Mouse (Mus musculus) ES-Bruce4 (cell line): Measurements from ENCODE around the gene Opn3. TPM values are rescaled to one million over a fixed set of nuclear protein-coding genes. Genes with fewer than 3 reads are reported as not detected.

Experiments
- H3K27ac ChIP-seq: 2 replicates; pipeline ENCODE4 v1.5.1; 2012; ENCODE audit warnings: low read length, inconsistent platforms; ENCODE audit not compliant: insufficient read depth
- H3K27me3 ChIP-seq: 2 replicates; pipeline ENCODE4 v1.6.1; 2012; ENCODE audit warnings: mild to moderate bottlenecking, low read length, inconsistent platforms; ENCODE audit not compliant: control insufficient read depth, poor library complexity, insufficient read depth, severe bottlenecking
- H3K36me3 ChIP-seq: 2 replicates; pipeline ENCODE4 v1.6.1; 2012; ENCODE audit warnings: inconsistent platforms, mild to moderate bottlenecking, low read length, moderate library complexity; ENCODE audit not compliant: control insufficient read depth, poor library complexity, insufficient read depth, severe bottlenecking
- H3K4me1 ChIP-seq: one replicate; pipeline ENCODE4 v1.8.1; 2011; ENCODE audit warnings: low read length; ENCODE audit not compliant: control insufficient read depth, insufficient read depth
- H3K4me3 ChIP-seq: 2 replicates; pipeline ENCODE4 v1.5.1; 2011; ENCODE audit warnings: low read depth, mild to moderate bottlenecking, low read length
- H3K9ac ChIP-seq: 2 replicates; pipeline ENCODE4 v1.6.1; 2012; ENCODE audit warnings: low read depth, mild to moderate bottlenecking, inconsistent platforms; ENCODE audit not compliant: poor library complexity, severe bottlenecking
- H3K9me3 ChIP-seq: replicated peaks from 2 replicates; pipeline ENCODE4 v1.6.1; 2012; ENCODE audit warnings: mild to moderate bottlenecking, low read length, inconsistent platforms; ENCODE audit not compliant: control insufficient read depth, poor library complexity, insufficient read depth, severe bottlenecking
- CTCF ChIP-seq: IDR thresholded peaks from one replicate; pipeline ENCODE4 v1.8.1; 2011; ENCODE audit warnings: low read depth, low read length
- EP300 ChIP-seq: IDR thresholded peaks from 2 replicates; pipeline ENCODE4 v1.6.1; 2011; ENCODE audit warnings: low read depth, low read length; ENCODE audit not compliant: insufficient read depth
- POLR2A ChIP-seq: IDR thresholded peaks from one replicate; pipeline ENCODE4 v1.8.1; 2011; ENCODE audit warnings: low read length; ENCODE audit not compliant: insufficient read depth
- polyA plus RNA-seq: library from polyadenylated mRNA; stranded (reverse); fragments of >200 nt; gene quantifications from 2 replicates; pipeline ENCODE4 v1.2.4, GENCODE M21; 2011; ENCODE audit warnings: low read depth; ENCODE audit not compliant: missing spikeins, insufficient read depth, insufficient read length

Opn3 gene
- polyA plus RNA-seq, 1 experiment: 1.9 TPM

GRCm38 (mm10) chr1:175691686-175692245 lies 810 bp downstream of the Opn3 start:
- Histone ChIP-seq H3K9ac (peak overlapping the region; percentile 76), H3K9me3 (no peaks in the 10 kb centered on the region), H3K4me3 (peak overlapping the region; percentile 94), H3K27me3 (no peaks in the 10 kb centered on the region), H3K4me1 (peaks cover 4% of the 10 kb centered on the region), H3K36me3 (no peaks in the 10 kb centered on the region), H3K27ac (no peak overlapping the region)
- no peak for TF ChIP-seq POLR2A
- TF ChIP-seq CTCF: no peak
- TF ChIP-seq EP300: no peak

GRCm38 (mm10) chr1:175680995-175681394 lies 11.6 kb downstream of the Opn3 start:
- Histone ChIP-seq H3K9ac (no peak overlapping the region), H3K36me3 (no peaks in the 10 kb centered on the region), H3K27me3 (no peaks in the 10 kb centered on the region), H3K9me3 (no peaks in the 10 kb centered on the region), H3K4me1 (no peaks in the 10 kb centered on the region), H3K27ac (no peak overlapping the region), H3K4me3 (no peak overlapping the region)
- TF ChIP-seq CTCF: no peak
- TF ChIP-seq POLR2A: no peak
- no peak for TF ChIP-seq EP300

- Histone ChIP-seq H3K4me1 (no peaks in the 10 kb centered on the region), H3K9ac (no peak overlapping the region), H3K4me3 (no peak overlapping the region), H3K27me3 (no peaks in the 10 kb centered on the region), H3K36me3 (no peaks in the 10 kb centered on the region), H3K27ac (no peak overlapping the region), H3K9me3 (no peaks in the 10 kb centered on the region)
- TF ChIP-seq CTCF (no peak), POLR2A (no peak), EP300 (no peak)
Measured at GRCm38 (mm10) chr1:175677459-175677858, 15.1 kb downstream of the Opn3 start.

- no peak overlapping the region for H3K4me3 ChIP-seq
- H3K36me3 ChIP-seq: no peaks in the 10 kb centered on the region
- H3K9me3 ChIP-seq: no peaks in the 10 kb centered on the region
- no peak for TF ChIP-seq EP300
- no peak for TF ChIP-seq CTCF
- TF ChIP-seq POLR2A: no peak
- H3K27me3 ChIP-seq: no peaks in the 10 kb centered on the region
- no peaks in the 10 kb centered on the region for H3K4me1 ChIP-seq
- H3K27ac ChIP-seq: no peak overlapping the region
- no peak overlapping the region for H3K9ac ChIP-seq
Measured at GRCm38 (mm10) chr1:175675116-175675515, 17.5 kb downstream of the Opn3 start.

- H3K9ac ChIP-seq: no peak overlapping the region
Measured at GRCm38 (mm10) chr1:175673563-175674325, 18.8 kb downstream of the Opn3 start.

GRCm38 (mm10) chr1:175671626-175672025 lies 20.9 kb downstream of the Opn3 start:
- H3K4me3 ChIP-seq: no peak overlapping the region
- TF ChIP-seq EP300 (no peak), CTCF (no peak), POLR2A (no peak)
- no peaks in the 10 kb centered on the region for H3K36me3 ChIP-seq
- peaks cover 1% of the 10 kb centered on the region for H3K4me1 ChIP-seq
- no peak overlapping the region for H3K9ac ChIP-seq
- no peaks in the 10 kb centered on the region for H3K9me3 ChIP-seq
- no peak overlapping the region for H3K27ac ChIP-seq
- no peaks in the 10 kb centered on the region for H3K27me3 ChIP-seq

More at GRCm38 (mm10) chr1:175673563-175674325, 18.8 kb downstream of the Opn3 start:
- no peak overlapping the region for H3K4me3 ChIP-seq
- H3K27ac ChIP-seq: no peak overlapping the region
- TF ChIP-seq POLR2A (no peak), EP300 (no peak), CTCF (no peak)
- H3K27me3 ChIP-seq: no peaks in the 10 kb centered on the region
- H3K36me3 ChIP-seq: no peaks in the 10 kb centered on the region
- peaks cover 1% of the 10 kb centered on the region for H3K4me1 ChIP-seq
- H3K9me3 ChIP-seq: no peaks in the 10 kb centered on the region
